Mouse (Mus musculus) c-Kit-positive CD71-positive TER-119-negative erythroid progenitor cells, embryonic 14.5 days (primary cell): ENCODE results near the gene Dock11.

Experiments
- DNase-seq: peaks from one replicate; pipeline ENCODE4 v3.0.0-alpha.2; 2013; ENCODE audit warnings: low read depth

The Dock11 gene

DNA sequence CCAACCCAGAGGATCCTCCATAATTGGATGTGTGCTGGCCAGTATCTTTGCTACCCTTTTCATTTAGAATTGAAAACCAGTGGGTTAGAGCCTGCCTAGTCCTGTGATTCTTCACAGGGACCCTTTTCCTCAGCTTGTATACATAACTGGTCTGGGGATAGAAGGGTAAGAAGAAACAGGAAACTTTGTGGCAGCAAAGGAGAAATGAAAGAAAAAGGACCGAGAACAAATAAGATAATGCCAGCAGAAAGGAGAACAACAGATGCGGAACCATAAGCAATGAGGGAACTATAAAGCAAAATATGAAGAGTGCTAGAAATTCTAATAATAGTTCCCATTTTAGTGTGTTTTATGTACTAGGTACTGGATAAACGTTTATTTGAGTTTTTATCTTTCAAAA lies 212.7 kb downstream of the Dock11 start:
- no peak for DNase-seq

DNA sequence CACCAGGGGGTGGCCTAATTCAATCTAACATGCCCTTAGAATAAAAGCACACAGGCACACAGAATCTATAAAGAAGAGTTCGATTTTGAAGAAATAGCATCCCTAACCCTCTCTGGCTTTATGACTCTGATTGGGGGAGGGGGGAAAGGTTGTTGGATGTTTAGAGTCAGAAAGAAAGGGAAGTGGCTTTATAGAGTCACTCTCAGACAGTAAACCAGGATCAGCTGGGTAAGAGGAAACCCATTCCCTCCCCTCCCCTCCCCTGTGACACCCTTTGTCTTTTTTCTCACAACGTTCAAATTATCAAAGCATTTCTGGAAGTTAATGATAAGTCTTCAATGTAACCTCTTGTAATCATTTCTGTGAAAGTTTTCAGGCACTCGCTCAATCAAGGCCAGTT lies 220.0 kb downstream of the Dock11 start:
- DNase-seq = no peak

DNA sequence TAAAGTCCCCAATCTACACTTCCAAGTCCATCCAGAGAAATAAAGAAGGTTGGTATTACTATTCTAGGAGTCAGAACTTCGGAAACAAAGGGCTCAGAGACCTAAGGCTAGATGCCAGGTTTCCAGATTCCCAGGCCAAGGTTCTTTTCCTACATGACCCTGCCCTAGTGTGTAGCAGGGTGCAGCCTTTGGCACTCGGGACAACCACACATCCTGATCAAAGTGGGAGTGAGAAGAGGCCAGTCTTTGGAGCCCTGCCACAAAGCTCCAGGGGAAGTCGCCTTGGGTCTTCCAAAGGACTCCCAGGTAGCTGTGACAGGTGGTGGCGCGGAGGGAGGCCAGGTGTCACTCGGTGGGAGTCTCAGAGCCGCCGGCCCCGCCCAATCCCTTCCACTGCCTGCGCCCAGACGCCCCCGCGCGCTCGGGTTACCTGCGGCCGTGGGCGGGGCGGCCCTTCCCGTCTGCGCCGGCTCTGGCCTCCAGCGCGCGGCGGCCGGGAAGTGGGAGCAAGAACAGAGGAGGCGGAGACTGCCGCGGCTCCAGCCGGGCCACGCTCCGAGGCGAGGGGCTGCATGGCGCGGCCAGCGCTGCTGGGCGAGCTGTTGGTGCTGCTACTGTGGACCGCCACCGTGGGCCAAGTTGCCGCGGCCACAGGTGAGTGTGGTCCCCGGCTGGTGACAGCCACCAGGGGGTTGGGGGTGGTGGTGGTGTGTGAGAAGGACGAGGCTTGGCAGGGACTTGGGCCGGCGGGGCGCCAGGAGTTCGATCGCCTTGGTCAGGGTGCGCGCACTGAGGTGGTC lies 223.2 kb downstream of the Dock11 start, which contains the start of gene Il13ra1:
TSS of gene Il13ra1 (plus strand) at position 489 of the 800 bp plus-strand sequence.
- DNase-seq = no peak

DNA sequence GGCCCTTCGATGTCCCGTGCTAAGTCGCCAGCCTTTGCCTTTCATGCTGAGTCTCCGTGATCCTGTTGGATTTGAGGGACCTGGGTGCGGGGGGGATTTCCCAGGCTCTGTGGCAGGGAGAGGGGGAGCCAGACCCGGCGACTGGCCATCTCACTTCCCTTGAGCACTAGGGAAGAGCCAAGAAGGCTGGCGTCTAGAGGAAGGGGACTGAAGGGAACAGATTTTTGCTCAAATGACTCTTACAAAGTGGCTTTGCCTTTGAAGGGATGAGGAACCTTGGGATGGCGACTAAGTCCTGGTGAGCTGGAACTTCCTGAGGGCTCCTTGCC lies 223.8 kb downstream of the Dock11 start:
- no peak for DNase-seq

DNA sequence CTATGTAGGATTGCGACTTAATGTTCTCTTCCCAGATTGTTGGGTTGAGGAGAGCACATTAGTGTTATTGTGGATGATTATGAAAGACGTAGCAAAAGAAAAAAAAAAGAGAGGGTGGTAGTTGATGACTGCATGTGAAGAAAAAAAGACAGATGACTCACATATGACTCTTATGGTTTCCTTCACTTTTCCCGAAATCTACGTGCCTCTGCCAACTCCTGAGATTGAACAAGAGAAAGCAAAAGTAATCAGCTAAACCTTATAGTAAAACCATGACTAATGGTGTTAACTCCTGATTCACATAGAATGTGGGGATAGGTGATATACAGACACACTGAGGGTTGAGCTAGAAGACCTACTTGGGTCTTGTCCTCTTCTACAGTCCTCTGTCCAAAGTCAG lies 226.5 kb downstream of the Dock11 start:
- DNase-seq = no peak
